Mouse (Mus musculus): ENCODE results near the gene Siae. TPM values are rescaled to one million over a fixed set of nuclear protein-coding genes. Genes with fewer than 3 reads are reported as not detected.

Gene Siae
- 8.0 and 8.5 TPM in 2 replicates for polyA plus RNA-seq (2014; fragmentation: Nextera tagmentation; extraction: Ambion mirVana)

- no peaks in the 10 kb centered on the region for H3K36me3 ChIP-seq (ENCODE audit: control insufficient read depth, insufficient read depth, low read length)
- peaks cover 28% of the 10 kb centered on the region for H3K27me3 ChIP-seq (ENCODE audit: control insufficient read depth, insufficient read depth, low read length)
- H3K4me1 ChIP-seq (replicated peaks; ENCODE audit: control insufficient read depth, insufficient read depth, low read length) = peaks cover 13% of the 10 kb centered on the region
- no peak within 1 kb of the TSS; the same call in 1 of the 2 replicates for H3K9ac ChIP-seq (ENCODE audit: low read length)
- no peak within 1 kb of the TSS for H3K4me2 ChIP-seq (ENCODE audit: low read depth, low read length, severe bottlenecking)
- no peaks in the 10 kb centered on the region for H3K9me3 ChIP-seq (ENCODE audit: control insufficient read depth, low read length)
- H3K27ac ChIP-seq (ENCODE audit: low read depth, low read length) = no peak within 1 kb of the TSS
- no peak within 1 kb of the TSS for H3K4me3 ChIP-seq (ENCODE audit: low read depth, low read length)
- ATAC-seq (replicated peaks; ENCODE audit: low FRiP score) (no peak), DNase-seq (ENCODE audit: low spot score) (no peak)
- 25% methylated on average over 7 of the region's 7 CpGs for WGBS
Observed at GRCm38 (mm10) chr9:37554838-37555748, at the start of gene Siae. Gene Siae (plus strand): TSS chr9:37555698.

GRCm38 (mm10) chr9:37506023-37506422, 49.5 kb upstream of the Siae start:
- DNase-seq (ENCODE audit: low spot score) = no peak
- Histone ChIP-seq H3K4me1 (replicated peaks; ENCODE audit: control insufficient read depth, insufficient read depth, low read length) (no peaks in the 10 kb centered on the region; the same call in 1 of the 2 replicates), H3K4me2 (ENCODE audit: low read depth, low read length, severe bottlenecking) (no peak overlapping the region), H3K9ac (ENCODE audit: low read length) (no peak overlapping the region), H3K27me3 (ENCODE audit: control insufficient read depth, insufficient read depth, low read length) (no peaks in the 10 kb centered on the region), H3K4me3 (ENCODE audit: low read depth, low read length) (no peak overlapping the region), H3K9me3 (ENCODE audit: control insufficient read depth, low read length) (no peaks in the 10 kb centered on the region), H3K36me3 (ENCODE audit: control insufficient read depth, insufficient read depth, low read length) (no peaks in the 10 kb centered on the region; the same call in 1 of the 2 replicates), H3K27ac (ENCODE audit: low read depth, low read length) (no peak overlapping the region)
- no peak for ATAC-seq (replicated peaks; ENCODE audit: low FRiP score)
- WGBS = 88% methylated on average over 1 of the region's 1 CpGs

GRCm38 (mm10) chr9:37512097-37512496, 43.4 kb upstream of the Siae start:
- ATAC-seq (replicated peaks; ENCODE audit: low FRiP score) = no peak
- Histone ChIP-seq H3K27ac (ENCODE audit: low read depth, low read length) (no peak overlapping the region), H3K4me2 (ENCODE audit: low read depth, low read length, severe bottlenecking) (no peak overlapping the region), H3K9me3 (ENCODE audit: control insufficient read depth, low read length) (no peaks in the 10 kb centered on the region), H3K9ac (ENCODE audit: low read length) (no peak overlapping the region), H3K4me3 (ENCODE audit: low read depth, low read length) (no peak overlapping the region), H3K36me3 (ENCODE audit: control insufficient read depth, insufficient read depth, low read length) (no peaks in the 10 kb centered on the region), H3K4me1 (replicated peaks; ENCODE audit: control insufficient read depth, insufficient read depth, low read length) (no peaks in the 10 kb centered on the region; the same call in 1 of the 2 replicates), H3K27me3 (ENCODE audit: control insufficient read depth, insufficient read depth, low read length) (no peaks in the 10 kb centered on the region)
- 93% methylated on average over 2 of the region's 2 CpGs for WGBS
- no peak for DNase-seq (ENCODE audit: low spot score)

- WGBS = 92% methylated on average over 3 of the region's 3 CpGs
- H3K4me1 ChIP-seq (replicated peaks; ENCODE audit: control insufficient read depth, insufficient read depth, low read length) = no peaks in the 10 kb centered on the region
- no peak for ATAC-seq (replicated peaks; ENCODE audit: low FRiP score)
- peaks cover 2% of the 10 kb centered on the region; the same call in 1 of the 2 replicates for H3K36me3 ChIP-seq (ENCODE audit: control insufficient read depth, insufficient read depth, low read length)
- no peak overlapping the region for H3K4me3 ChIP-seq (ENCODE audit: low read depth, low read length)
- no peak overlapping the region for H3K9ac ChIP-seq (ENCODE audit: low read length)
- H3K27me3 ChIP-seq (ENCODE audit: control insufficient read depth, insufficient read depth, low read length) = no peaks in the 10 kb centered on the region
- no peak for DNase-seq (ENCODE audit: low spot score)
- no peak overlapping the region for H3K27ac ChIP-seq (ENCODE audit: low read depth, low read length)
- no peak overlapping the region for H3K4me2 ChIP-seq (ENCODE audit: low read depth, low read length, severe bottlenecking)
- no peaks in the 10 kb centered on the region for H3K9me3 ChIP-seq (ENCODE audit: control insufficient read depth, low read length)
Observed at GRCm38 (mm10) chr9:37514456-37514855, 41.0 kb upstream of the Siae start.

GRCm38 (mm10) chr9:37517467-37517866, 38.0 kb upstream of the Siae start:
- ATAC-seq (replicated peaks; ENCODE audit: low FRiP score) (no peak), DNase-seq (ENCODE audit: low spot score) (no peak)
- no peak overlapping the region for H3K27ac ChIP-seq (ENCODE audit: low read depth, low read length)
- H3K27me3 ChIP-seq (ENCODE audit: control insufficient read depth, insufficient read depth, low read length) = no peaks in the 10 kb centered on the region
- no peaks in the 10 kb centered on the region for H3K4me1 ChIP-seq (replicated peaks; ENCODE audit: control insufficient read depth, insufficient read depth, low read length)
- no peak overlapping the region for H3K9ac ChIP-seq (ENCODE audit: low read length)
- no peak overlapping the region for H3K4me2 ChIP-seq (ENCODE audit: low read depth, low read length, severe bottlenecking)
- H3K9me3 ChIP-seq (ENCODE audit: control insufficient read depth, low read length) = no peaks in the 10 kb centered on the region
- 68% methylated on average over 1 of the region's 1 CpGs for WGBS
- peaks cover 3% of the 10 kb centered on the region; the same call in 1 of the 2 replicates for H3K36me3 ChIP-seq (ENCODE audit: control insufficient read depth, insufficient read depth, low read length)
- H3K4me3 ChIP-seq (ENCODE audit: low read depth, low read length) = no peak overlapping the region

GRCm38 (mm10) chr9:37518991-37519390, 36.5 kb upstream of the Siae start:
- WGBS = 92% methylated on average over 8 of the region's 8 CpGs
- no peak for DNase-seq (ENCODE audit: low spot score)
- no peak overlapping the region for H3K27ac ChIP-seq (ENCODE audit: low read depth, low read length)
- no peak overlapping the region for H3K4me2 ChIP-seq (ENCODE audit: low read depth, low read length, severe bottlenecking)
- ATAC-seq (replicated peaks; ENCODE audit: low FRiP score) = no peak
- H3K27me3 ChIP-seq (ENCODE audit: control insufficient read depth, insufficient read depth, low read length) = no peaks in the 10 kb centered on the region
- H3K9ac ChIP-seq (ENCODE audit: low read length) = no peak overlapping the region
- H3K36me3 ChIP-seq (ENCODE audit: control insufficient read depth, insufficient read depth, low read length) = peaks cover 7% of the 10 kb centered on the region
- H3K4me3 ChIP-seq (ENCODE audit: low read depth, low read length) = no peak overlapping the region
- no peaks in the 10 kb centered on the region for H3K9me3 ChIP-seq (ENCODE audit: control insufficient read depth, low read length)
- no peaks in the 10 kb centered on the region for H3K4me1 ChIP-seq (replicated peaks; ENCODE audit: control insufficient read depth, insufficient read depth, low read length)

GRCm38 (mm10) chr9:37519995-37520394, 35.5 kb upstream of the Siae start:
- no peak overlapping the region for H3K9ac ChIP-seq (ENCODE audit: low read length)
- H3K4me2 ChIP-seq (ENCODE audit: low read depth, low read length, severe bottlenecking) = no peak overlapping the region
- no peak overlapping the region for H3K4me3 ChIP-seq (ENCODE audit: low read depth, low read length)
- no peak overlapping the region for H3K27ac ChIP-seq (ENCODE audit: low read depth, low read length)
- 99% methylated on average over 2 of the region's 2 CpGs for WGBS
- DNase-seq (ENCODE audit: low spot score) (no peak), ATAC-seq (replicated peaks; ENCODE audit: low FRiP score) (no peak)
- no peaks in the 10 kb centered on the region for H3K4me1 ChIP-seq (replicated peaks; ENCODE audit: control insufficient read depth, insufficient read depth, low read length)
- H3K36me3 ChIP-seq (ENCODE audit: control insufficient read depth, insufficient read depth, low read length) = peaks cover 7% of the 10 kb centered on the region
- H3K9me3 ChIP-seq (ENCODE audit: control insufficient read depth, low read length) = no peaks in the 10 kb centered on the region
- no peaks in the 10 kb centered on the region for H3K27me3 ChIP-seq (ENCODE audit: control insufficient read depth, insufficient read depth, low read length)

- Histone ChIP-seq H3K4me3 (ENCODE audit: low read depth, low read length) (no peak overlapping the region), H3K9ac (ENCODE audit: low read length) (no peak overlapping the region), H3K36me3 (ENCODE audit: control insufficient read depth, insufficient read depth, low read length) (peaks cover 4% of the 10 kb centered on the region), H3K27me3 (ENCODE audit: control insufficient read depth, insufficient read depth, low read length) (peaks cover 44% of the 10 kb centered on the region), H3K9me3 (ENCODE audit: control insufficient read depth, low read length) (no peaks in the 10 kb centered on the region), H3K4me2 (ENCODE audit: low read depth, low read length, severe bottlenecking) (no peak overlapping the region), H3K4me1 (replicated peaks; ENCODE audit: control insufficient read depth, insufficient read depth, low read length) (peaks cover 5% of the 10 kb centered on the region; the same call in 1 of the 2 replicates), H3K27ac (ENCODE audit: low read depth, low read length) (no peak overlapping the region)
- 93% methylated on average over 2 of the region's 2 CpGs for WGBS
- DNase-seq (ENCODE audit: low spot score) (no peak), ATAC-seq (replicated peaks; ENCODE audit: low FRiP score) (no peak)
Observed at GRCm38 (mm10) chr9:37525461-37525860, 30.0 kb upstream of the Siae start.
